Mouse (Mus musculus) right cerebral cortex, adult 2 months (tissue): ENCODE results near the gene Csn3.

Experiments used
- DNase-seq, 2 experiments: peaks; one replicate each; pipeline ENCODE4 v3.0.0; 2021 to 2022; ENCODE audit warnings: low spot score in 2 of 2

The Csn3 gene

GRCm38 (mm10) chr5:87925372-87925771, at the start of gene Csn3:
Gene Csn3 (plus strand): TSS chr5:87925579.
- no peak for DNase-seq

DNA sequence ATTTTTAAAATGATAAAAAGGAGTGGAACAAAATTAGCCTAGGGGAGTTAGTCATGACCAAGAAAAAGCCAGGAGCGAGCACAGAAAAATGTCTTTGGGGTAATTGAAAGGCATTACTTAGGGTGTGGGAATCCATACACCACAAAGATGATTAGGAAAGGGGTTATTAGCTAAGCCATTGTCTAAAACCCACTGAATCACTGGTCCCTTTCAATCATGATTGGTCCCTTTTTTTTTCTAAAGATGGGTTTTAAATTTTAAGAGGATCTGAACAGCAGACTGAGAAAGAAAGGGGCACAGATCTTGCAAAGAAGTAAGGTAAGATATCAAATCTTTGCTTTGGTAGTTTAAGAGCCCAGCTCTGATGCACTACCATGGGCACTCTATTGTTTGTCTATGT, 40.6 kb upstream of the Csn3 start, which contains the start of gene Odam:
Gene Odam (plus strand): TSS at position 301 of the 400 bp plus-strand sequence.
- DNase-seq: no peak

DNA sequence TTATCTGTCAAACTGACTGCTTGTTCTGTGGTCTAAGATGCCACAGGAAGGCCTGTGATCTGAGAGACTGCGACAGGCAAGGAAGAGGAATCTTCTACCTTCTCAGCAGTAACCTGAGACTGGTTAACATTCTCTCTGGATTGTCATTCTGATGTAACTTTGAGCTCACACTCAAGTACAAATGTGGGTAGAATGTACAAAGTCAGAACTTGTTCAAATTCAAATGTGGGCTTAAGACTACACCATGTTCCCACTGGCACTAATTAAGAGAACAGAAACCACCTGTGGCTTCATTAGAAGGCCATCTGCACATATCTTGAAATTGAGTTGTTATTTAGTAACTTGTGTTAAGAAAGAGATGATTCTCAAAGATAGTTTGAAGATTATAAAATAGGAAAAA, 6.2 kb downstream of the Csn3 start:
- DNase-seq: no peak

DNA sequence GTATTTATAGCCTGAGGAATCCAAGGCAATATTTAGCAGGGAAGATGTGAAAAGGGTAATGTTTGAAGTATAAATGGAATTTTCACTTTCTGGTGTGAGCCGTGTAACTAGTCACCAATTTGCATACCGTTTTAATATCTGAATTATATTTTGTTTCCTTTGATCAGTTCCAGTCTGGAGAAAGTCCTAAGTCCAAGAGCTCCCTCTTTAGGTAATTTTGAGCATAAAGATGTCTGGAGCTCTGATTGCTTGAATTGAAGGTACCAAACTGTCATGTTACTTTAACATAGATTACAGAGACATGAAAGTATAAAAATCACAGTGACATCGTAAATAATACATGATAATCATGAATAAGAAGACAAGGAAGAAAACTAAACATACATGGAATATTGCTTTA, 15.4 kb downstream of the Csn3 start:
- DNase-seq: no peak

GRCm38 (mm10) chr5:87942515-87942914, 17.1 kb downstream of the Csn3 start:
- DNase-seq: no peak

DNA sequence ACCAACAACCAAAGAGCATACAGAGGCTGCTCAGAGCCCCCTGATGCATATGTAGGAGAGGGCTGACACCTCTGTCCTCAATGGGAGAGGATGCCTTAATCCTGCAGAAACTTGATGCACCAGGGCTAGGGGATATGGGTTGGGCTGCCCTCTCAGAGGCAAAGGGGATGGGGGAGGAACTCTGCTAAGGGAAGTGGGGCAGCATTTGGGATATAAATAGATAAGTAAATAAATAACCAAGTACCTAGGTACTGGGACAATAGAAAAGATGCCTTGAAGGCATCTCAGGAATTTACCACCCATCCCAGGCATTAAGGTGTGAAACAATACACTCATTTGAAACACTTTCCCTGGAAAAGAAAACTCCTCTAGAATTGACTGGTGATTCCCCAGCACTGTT, 26.5 kb downstream of the Csn3 start:
- DNase-seq: no peak

DNA sequence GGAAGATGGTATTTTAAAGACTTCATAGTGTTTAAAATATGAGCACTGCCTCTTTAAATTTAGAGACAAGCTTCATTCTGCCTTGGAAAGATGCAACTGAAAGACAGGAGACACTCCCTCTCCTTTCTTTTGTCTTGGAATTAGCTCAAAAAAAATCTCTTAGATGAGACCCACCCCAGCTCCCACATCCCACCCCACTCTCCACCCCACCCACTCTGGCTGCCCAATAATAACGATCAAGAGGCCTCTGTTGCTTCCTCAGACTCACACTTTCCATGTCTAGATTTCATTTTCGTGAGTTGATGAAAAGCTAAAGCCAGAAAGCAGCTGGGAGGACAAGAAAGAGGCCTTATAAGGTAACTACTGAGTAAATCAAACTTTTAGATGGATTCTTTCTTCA, 43.8 kb downstream of the Csn3 start, which contains the start of the genes 2310003L06Rik and Gm28434:
Gene 2310003L06Rik (plus strand): TSS at position 259 of the 400 bp plus-strand sequence.
Gene Gm28434 (plus strand): TSS at position 317 of the 400 bp plus-strand sequence.
- DNase-seq: no peak

GRCm38 (mm10) chr5:87979139-87979538, 53.8 kb downstream of the Csn3 start, which contains the start of gene Cabs1:
Gene Cabs1 (plus strand): TSS chr5:87979439.
- no peak for DNase-seq
